Mouse (Mus musculus) thymus, postnatal 14 days (tissue): ENCODE measurements around the gene Ap4s1.

Source experiments
- DNase-seq: peaks from one replicate; pipeline ENCODE4 v3.0.0; 2021

Gene Ap4s1

DNA sequence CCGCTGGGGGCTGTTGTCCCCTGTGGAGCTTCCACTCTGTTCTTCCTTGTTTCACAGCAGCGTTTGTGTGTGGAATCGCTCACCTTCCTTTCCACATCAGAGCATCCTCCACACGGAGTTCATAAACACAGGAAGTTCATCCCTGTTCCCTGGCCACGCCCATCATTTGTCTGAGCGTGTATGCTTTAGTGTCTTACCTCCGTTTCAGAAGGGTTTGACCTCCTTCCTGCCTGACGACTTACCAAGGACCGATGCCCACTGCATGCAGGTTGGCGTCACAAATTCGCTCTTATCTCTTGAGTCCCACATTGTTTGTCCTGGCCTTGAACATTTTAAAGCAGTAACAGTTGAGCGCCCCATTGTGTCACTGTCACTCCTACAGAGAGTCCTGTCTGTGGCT, 14.9 kb downstream of the Ap4s1 start:
- no peak for DNase-seq

DNA sequence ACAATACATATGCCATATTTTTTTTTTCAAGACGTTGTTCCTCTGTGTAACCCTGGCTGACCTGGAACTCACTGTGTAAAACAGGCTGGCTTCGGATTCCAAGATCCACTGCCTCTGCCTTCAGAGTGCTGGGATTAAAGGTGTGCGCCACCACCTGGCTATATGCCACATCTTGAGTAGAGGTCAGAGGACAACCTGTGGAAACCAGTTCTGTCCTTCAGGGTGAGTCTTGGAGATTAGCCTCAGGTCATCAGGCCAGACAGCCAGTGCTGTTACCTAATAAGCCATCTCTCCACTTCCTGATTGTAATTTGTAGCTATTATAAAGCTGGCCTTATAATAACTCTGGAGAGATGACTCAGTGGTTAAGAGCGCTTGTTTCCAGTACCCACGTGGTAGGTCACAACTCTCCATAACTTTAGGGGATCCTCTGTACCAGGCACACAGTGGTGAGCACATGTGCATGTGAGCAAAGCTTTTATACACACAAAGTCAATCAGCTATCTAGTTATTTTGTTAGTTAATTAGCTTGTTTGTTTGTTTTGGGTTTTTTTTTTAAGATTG, 15.9 kb downstream of the Ap4s1 start:
- DNase-seq = no peak

DNA sequence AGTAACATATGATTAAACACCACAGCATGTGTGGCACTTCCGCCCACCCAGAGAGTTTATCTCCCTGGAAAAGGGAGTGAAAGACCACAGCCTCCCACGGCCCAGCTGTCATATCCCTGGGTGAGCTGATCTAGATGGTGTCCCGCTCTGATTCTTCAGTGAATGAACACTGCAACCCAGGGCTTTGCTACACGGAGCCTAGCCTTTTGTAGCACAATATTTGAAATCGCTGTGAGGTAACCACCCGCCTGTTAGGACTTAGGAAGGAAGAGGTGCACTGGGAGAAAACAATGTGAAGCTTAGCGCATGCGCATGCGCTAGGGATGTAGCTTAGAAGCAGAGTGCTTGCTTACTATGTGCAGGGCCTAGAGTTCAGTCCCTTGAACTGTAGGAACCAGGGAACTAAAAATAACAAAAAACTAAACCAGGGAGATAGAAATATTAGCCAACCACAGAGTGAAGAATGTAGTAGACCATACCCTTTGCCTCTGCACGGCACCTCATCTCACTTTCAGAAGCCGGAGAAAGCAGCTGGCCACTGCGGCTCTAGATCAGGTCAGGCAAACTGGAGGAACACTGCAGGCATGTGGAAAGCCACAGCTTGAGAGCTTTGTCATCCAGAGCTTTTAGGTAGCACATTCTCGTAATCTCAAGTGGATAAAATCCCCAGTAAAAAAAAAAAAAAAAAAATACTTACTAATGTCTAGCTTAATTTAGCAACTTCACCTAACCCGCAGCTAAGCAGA, 18.3 kb downstream of the Ap4s1 start:
- no peak for DNase-seq

DNA sequence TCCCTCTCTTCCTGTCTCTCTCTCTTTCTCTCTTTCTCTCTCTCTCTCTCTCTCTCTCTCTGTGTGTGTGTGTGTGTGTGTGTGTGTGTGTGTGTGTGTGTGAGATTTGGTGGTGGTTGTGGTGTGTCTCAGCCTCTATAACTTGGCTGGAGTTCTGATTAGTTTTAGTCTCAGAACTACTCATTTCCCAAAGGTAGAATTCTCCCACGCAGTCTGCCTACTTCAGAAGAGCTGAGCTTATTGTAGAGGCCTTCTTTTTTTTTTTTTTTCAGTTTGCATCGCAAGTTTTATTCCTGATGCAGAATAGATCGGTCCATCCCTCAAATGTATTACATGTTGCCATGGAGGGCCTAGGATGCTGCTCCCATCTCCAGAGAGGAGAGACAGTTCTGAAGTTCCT, 18.9 kb downstream of the Ap4s1 start:
- DNase-seq = no peak

DNA sequence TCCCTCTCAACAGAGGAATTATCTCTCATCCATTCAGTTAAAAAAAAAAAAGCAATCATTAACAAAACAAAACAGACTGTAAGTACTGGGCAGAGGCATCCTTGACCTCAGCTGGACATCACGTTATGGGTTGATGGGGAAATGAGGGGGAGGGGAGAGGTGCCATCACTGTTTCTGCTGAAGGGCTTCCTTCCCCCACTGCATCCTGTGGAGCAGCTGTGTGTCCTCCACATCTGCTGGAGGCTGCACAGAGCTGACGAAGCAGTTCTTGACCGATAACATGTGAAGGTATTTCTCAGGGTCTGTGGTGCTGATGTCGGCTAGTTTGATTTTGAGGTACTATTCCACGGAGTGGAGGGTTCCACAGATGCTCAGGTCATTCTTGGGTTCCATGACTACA, 19.3 kb downstream of the Ap4s1 start:
- DNase-seq = no peak

DNA sequence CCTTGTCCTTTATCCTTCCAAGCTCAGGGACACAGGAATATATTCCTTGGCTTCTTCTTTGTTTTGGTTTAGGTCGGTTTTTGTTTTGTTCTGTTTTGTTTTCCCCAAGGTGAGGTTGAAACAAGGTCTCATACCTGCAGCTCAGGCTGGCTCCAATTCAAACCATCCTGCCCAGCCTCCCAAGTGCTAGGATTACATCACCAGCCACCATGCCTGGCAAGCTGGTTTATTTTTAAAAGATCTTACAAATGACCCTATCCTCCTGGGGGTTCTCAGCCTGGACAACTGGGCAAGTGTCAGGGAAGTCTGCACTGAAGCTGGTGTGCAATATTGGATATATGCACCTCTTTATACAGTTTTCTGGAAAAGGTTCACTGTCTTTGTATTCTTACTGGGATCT, 21.9 kb downstream of the Ap4s1 start:
- DNase-seq = no peak

DNA sequence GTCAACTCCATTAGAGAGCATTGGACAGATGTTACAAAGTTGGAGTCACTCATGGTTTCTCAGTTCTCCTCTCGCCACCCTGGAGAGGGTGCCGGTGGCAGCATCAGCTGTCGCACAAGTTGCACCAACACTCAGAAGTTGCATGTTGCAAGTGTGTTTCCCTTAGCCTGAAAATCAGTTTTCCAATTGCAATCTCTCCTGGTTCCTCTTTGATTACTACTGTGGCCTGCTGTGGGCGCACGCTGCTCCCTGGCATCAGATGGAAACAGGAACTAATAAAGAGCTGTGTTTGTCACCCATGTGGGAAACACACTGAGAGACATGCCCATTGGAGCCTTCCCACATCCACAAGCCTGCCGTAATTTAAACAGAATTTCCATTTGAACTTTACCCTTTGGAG, 27.8 kb downstream of the Ap4s1 start:
- DNase-seq = no peak

DNA sequence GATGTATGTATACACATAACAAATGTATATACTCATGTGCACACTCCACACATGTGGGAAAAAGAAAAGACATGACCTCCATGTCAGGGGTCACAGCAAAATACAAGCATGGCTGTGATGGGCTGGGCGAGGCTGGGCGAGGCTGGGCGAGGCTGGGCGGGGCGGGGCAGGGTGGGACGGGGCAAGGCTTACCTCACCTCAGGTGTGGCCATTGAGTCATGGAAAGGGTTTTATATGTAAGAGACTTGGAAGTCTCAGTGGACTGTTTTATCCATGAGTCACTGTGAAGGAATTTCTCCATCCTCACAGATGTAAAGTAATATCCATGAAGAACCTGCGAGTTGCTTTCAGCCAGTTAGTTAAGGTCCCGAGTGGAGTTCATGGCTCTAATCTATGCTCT, 31.0 kb downstream of the Ap4s1 start:
- no peak for DNase-seq

DNA sequence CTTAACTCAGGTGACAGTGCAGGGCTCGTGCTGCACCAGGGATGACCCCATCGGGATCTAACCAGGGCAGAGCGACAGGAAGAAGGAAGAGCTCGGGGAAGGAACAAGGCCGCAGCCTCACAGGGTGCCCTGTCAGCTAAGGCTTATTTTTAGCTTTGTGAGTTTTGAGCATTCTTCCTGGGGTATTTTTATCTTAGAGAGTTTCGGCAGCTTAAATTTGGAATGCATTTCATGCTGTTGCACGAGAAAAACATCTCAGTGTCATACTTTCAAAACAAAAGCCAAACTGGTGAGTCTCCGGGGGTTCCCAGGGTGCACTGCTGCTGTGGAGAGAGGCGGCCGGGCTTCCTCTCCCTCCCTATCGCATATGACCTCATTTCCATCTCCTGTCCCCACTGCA, 38.2 kb downstream of the Ap4s1 start:
- DNase-seq = no peak

DNA sequence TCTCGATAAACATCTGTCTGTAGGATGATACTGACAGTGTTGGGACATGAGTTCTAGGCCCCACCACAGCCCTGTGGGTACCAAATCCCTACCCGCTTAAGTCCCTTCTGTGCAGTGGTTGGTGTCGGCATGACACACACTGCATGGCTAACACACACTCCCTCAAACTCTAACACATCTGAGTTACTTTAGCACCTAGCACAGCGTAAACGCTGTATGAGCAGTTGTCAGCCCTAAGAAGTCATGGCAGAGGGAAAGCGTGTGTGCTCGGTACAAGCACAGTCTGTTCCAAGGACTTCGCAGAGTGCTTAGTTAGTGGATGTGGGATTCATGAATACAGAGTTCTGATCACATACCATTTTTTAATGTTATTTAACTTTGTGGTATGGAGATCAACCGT, 39.0 kb downstream of the Ap4s1 start:
- no peak for DNase-seq

DNA sequence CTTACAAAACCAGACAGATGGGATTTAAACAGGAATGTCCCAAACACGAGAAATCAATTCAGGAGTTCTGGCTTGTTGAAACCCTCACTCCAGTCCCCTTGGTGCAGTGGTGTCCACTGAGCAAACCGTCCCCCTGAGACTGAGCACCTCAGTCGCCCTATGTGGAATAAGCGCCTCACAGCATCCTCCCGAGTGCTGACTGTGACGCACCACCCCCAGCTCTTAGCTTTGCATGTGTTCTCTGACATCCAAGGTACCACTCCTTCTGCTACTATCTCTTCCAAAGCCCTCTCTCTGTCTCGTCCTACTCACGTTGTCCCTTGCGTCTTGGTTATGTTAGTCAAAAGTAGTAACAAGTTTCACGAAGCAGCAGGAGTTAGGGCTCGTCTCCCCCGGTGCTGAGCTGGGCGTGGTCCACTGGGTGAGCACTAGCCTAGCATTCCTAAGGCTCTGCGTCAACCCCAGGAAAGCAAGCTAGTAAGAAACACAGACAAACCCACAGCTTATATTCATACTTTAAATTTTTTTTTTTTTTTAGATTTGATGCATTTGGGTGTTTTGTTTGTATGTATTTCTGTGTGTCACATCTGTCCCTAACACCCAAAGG, 43.9 kb downstream of the Ap4s1 start:
- DNase-seq = no peak

DNA sequence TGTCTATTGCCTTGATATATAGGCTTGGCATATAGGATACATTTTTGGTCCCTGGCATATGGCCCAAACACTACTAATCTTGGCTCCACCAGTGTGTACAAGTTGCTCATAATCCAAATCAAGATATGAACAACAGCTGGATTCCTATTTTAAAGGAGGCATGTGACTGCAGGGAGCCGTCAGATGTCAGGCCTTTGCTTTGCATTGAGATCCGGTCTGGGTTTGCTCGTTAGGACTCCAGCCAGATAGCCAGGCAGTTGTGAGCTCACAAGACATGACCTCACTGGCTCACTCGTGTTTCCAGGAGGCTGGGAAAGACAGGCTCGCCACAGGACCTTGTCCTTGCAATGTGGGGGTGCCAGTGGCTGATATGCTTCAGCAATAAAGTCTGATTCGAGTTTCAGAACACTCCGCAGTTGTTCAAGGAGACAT, 45.0 kb downstream of the Ap4s1 start:
- DNase-seq = no peak

DNA sequence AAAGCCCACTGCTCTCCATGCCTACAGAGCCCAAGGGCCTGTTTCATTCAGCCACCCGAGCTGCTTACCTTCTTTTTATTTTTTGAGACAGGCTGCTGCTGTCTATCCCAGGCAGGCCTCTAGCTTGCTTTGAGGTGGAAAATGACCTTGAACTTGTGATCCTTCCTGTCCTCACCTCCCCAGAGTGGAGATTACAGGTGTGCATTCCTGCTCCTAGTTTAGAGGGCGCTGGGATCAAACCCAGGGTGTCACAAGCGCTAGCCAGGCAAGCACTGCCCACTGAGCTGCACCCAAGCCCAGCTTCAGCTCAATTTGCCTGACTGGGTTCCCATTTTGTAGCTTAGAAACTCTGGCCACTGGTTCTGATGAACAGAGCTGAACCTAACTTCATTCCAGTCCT, 45.5 kb downstream of the Ap4s1 start:
- no peak for DNase-seq

DNA sequence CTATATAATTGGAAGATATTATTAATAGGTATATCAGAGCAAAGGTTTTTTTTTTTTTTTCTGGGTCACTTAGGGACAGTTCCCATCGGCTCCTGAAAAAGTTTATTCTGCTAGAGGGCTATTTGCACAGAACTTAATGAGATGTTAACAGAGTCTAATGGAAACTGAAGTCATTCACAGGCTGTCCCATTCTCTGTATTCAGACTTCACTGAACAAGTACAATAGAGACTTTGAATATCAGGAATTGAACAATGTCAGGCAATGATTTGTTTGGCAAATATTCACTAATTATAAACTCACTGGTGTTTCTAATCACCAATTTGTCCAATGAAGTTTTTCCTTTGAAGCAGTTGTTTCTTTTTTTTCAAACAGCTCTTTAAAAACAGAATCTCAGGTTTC, 46.0 kb downstream of the Ap4s1 start:
- DNase-seq = no peak

DNA sequence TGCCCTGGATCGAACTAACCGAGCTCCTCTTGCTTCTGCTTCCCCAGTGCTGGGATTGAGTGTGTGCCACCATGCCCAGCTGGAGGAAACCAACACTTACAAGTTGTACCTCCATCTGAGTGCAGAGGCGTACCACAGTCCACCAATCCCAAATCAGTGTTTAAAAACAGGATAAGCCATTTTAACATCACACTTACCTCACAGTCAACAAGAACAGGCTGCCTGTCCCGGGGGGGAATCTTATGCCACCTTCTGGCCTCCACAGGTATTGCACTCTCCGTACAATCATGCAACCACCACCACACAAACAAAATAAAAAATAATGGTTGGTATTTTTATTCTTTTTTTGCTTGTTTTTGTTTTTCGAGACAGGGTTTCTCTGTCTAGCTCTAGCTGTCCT, 50.9 kb downstream of the Ap4s1 start:
- peak; percentile 50 for DNase-seq

DNA sequence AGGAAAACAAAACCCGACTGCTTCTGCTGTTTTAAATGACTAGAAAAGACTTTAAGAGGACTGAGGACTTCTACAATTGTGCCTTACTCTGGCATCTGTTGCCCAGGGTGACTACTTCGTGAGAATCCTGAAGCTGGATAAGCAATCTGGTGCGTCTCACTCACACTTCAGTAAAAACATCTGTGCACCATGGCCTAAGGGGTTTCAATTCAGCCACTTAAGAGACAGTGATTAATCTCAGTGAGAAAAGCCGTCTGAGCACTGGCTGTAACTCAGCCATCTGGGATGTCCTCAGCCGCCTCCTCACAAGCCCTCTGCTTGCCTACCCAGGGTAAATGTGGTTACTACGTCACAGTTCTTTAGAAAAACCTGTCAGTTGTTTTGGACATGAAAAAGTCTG, 54.1 kb downstream of the Ap4s1 start:
- no peak for DNase-seq

DNA sequence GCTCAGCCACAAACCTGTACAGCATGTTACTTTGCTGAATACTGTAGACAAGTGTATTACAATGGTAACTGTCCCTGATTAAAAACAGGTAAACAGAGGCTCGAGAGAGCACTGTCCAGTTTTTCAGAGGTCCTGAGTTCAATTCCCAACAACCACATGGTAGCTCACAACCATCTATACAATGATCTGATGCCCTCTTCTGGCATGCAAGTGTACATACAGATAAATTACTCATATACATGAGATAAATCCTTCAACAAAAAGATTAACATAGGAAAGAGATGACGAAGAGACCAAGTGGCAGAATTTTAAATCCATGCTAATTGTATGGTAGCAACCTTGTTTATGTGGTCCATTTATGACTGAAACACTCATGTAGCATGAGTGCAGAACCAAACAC, 56.5 kb downstream of the Ap4s1 start:
- DNase-seq = no peak

DNA sequence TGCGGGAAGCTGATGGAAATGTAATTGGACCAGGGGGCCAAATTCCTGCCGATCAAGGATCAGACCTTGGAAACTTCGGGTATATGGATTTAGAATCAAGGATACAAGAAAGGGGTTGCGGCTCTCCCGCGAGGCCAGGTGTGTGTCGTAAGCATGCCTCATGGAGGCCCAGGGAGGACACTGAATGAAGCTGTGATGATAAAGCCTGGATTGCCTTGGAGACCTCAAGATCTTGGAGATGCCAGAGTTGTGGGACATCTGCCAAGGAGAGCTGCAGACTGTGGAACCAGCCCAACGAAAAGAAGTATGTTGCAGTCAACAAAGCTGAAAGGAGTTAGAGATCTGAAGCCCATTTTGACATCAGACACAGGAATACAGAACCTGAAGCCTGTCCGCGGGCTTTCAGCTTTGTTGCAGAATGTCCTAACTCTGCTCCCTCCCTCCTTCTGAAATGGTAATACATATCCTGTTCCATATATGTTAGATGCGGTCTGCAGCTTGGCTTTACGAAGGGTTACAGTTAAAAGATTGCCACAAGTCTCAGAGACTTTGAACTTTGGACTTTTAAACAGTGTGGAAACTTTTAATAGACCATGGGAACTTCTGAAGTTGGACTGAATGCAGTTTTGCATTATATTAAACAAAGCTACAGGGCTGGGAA, 65.2 kb downstream of the Ap4s1 start:
- DNase-seq = no peak

DNA sequence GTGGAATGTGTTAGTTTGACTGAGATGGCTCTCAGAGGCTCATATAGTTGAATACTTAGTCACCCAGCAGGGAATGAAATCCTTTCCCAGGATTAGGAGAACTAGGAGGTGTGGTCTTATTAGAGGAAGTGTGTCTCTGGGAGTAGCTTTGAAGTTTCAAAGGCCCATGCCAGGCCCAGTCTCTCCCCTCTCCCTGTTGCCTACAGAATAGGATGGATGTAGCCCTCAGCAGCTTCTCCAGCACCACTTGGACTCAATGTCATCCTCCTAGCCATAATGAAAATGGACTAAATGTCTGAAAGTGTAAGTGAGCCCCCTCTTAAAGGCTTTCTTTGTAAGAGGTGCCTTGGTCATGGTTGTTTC, 65.7 kb downstream of the Ap4s1 start:
- DNase-seq = no peak

DNA sequence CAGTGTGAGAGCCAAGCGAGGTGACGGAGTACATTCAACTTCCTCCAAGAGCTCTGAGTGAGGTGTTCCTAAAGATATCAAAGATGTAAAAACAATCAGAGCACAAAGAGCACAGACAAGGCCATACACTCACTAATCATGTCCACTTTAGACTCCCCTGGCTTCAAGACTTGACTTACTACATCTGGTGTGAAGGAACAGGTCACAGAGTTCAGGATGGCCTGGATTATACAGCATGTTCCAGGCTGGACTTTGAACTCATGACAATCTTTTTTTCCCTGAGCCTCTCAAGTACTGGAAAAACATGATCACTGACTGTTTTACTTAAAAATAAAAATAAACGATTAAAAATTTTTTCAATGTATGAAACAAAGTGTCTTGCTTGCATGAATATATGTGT, 68.5 kb downstream of the Ap4s1 start:
- DNase-seq = no peak

DNA sequence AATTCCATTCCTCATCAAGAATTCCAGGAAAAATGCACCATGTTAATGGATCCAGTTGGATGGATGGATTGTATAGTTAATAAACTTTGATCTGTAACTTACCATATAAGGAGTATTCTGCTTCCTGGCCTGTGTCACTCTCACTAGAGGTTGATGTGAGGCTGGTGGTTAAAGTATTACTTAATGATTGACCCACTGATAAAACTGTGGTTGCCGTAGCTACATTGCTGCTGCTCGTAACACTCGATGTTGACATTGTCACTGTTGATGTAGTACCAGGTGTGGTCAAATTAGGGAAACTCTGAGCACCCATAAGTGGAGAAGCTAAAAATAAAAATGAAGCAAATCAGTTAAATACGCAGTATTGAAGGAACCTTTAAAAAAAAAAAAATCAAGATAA, 76.6 kb downstream of the Ap4s1 start:
- DNase-seq = no peak

DNA sequence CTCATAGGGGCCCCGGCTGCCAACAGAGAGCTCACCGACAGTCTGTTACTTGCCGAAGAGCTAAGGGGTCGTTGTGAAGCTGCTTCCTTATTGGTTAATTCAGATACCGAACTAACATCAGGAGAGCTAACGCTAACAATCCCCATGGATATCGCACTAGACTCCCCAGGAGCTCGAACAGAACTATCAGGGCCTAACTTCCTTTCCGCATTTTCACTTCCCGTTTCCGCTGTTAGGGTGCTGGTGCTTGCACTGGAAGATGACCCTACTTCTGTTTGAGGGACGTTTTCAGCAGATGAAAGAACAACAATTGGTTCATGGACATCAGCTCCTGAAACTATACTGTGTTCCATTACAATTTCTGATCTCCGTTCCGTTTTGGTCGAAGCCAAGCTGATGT, 77.9 kb downstream of the Ap4s1 start:
- DNase-seq = no peak

DNA sequence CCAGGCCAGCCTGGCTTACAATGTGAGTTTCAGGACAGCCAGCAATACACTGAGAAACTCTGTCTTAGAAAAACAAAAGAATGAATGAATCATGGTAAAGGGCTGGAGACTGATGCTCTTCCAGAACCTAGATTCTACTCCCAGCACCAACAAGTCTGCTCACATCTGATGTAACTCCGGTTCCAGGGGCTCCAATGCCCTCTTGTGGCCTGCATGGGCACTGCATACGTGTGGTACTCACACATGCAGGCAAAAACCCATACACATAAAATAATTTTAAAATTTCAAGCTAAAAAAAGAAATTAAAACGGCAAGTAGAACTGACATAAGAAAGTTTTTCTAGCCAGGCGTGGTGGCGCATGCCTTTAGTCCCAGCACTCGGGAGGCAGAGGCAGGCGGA, 94.0 kb downstream of the Ap4s1 start:
- DNase-seq = peak; percentile 48
